Mouse (Mus musculus) intestine, embryonic 16.5 days (tissue): Measurements from ENCODE around the gene Slc9a3r2. TPM values are rescaled to one million over a fixed set of nuclear protein-coding genes. Genes with fewer than 3 reads are reported as not detected.
A peak's percentile ranks its signal among the peaks of the same experiment; 100 is the strongest.

Experiments used
- ATAC-seq: fragments of 200-750 bp; cut with Nextera tagmentation; 2 replicates; pipeline ENCODE4 v1.8.0; 2017; ENCODE audit warnings: moderate TSS enrichment, moderate library complexity
- H3K27ac ChIP-seq: fragments of 300-500 bp; sonication (generic); 2 replicates; pipeline ENCODE4 v1.5.1; 2014; ENCODE audit warnings: mild to moderate bottlenecking, low read length
- H3K27me3 ChIP-seq: fragments of 300-500 bp; sonication (generic); replicated peaks from 2 replicates; pipeline ENCODE4 v1.6.1; 2014; ENCODE audit warnings: low read length, control low read depth, mixed read lengths; ENCODE audit not compliant: control insufficient read depth, insufficient read depth
- H3K36me3 ChIP-seq: fragments of 300-500 bp; sonication (generic); 2 replicates; pipeline ENCODE4 v1.6.1; 2014; ENCODE audit warnings: low read length, control low read depth; ENCODE audit not compliant: control insufficient read depth, insufficient read depth
- H3K4me1 ChIP-seq: fragments of 300-500 bp; sonication (generic); 2 replicates; pipeline ENCODE4 v1.6.1; 2014; ENCODE audit warnings: low read length, control low read depth, mixed read lengths; ENCODE audit not compliant: control insufficient read depth, insufficient read depth
- H3K4me2 ChIP-seq: fragments of 300-500 bp; sonication (generic); 2 replicates; pipeline ENCODE4 v1.6.1; 2014; ENCODE audit warnings: low read depth, low read length, control low read depth
- H3K4me3 ChIP-seq: fragments of 300-500 bp; sonication (generic); 2 replicates; pipeline ENCODE4 v1.5.1; 2014; ENCODE audit warnings: mild to moderate bottlenecking, low read length
- H3K9ac ChIP-seq: fragments of 300-500 bp; sonication (generic); 2 replicates; pipeline ENCODE4 v1.6.1; 2014; ENCODE audit warnings: low read depth, low read length
- H3K9me3 ChIP-seq: fragments of 300-500 bp; sonication (generic); 2 replicates; pipeline ENCODE4 v1.6.1; 2016; ENCODE audit warnings: low read length, control low read depth; ENCODE audit not compliant: control insufficient read depth
- WGBS: fragments of 180-500 bp; shearing (Covaris S2); extraction: QIAGEN DNeasy Blood & Tissue Kit; methylation state at CpG from one replicate; pipeline ENCODE4 v1.1.7; 2014; 5-methylcytosine and 5-hydroxymethylcytosine counted together
- polyA plus RNA-seq: library from polyadenylated mRNA; unstranded; fragments of >200 nt; fragmentation: Nextera tagmentation; extraction: Ambion mirVana; gene quantifications from 2 replicates; pipeline ENCODE4 v1.2.1, GENCODE M21; 2015

Slc9a3r2 gene
- polyA plus RNA-seq, 1 experiment from 2014 or later, result 38.6 TPM

DNA sequence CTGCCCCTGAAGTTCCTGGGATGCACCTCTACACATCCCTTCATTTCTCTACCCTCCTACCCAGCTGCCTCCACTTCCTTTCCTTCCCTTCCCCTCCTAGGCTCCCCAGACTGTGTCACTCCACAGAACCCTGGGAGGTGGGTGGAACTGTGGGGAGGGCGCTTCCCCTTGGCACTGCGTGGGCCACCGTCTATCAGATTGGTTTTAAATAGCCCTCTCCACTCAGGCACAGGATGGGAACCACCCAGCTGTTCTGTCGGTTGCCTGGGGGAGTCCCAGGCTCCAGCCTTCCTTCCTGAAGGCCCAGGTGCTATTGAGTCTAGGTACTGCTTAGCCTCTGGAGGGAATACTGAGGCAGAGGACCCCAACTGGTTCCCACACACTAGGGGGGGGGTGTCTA lies 15.1 kb downstream of the Slc9a3r2 start:
- no peak overlapping the region for H3K9ac ChIP-seq
- H3K4me2 ChIP-seq, result no peak overlapping the region
- no peak for ATAC-seq
- H3K27me3 ChIP-seq, result no peaks in the 10 kb centered on the region
- no peaks in the 10 kb centered on the region for H3K9me3 ChIP-seq
- H3K4me1 ChIP-seq, result peaks cover 27% of the 10 kb centered on the region; the same call in 1 of the 2 replicates
- H3K36me3 ChIP-seq, result no peaks in the 10 kb centered on the region
- WGBS, result 80% methylated on average over 4 of the region's 4 CpGs
- no peak overlapping the region for H3K4me3 ChIP-seq
- no peak overlapping the region for H3K27ac ChIP-seq

DNA sequence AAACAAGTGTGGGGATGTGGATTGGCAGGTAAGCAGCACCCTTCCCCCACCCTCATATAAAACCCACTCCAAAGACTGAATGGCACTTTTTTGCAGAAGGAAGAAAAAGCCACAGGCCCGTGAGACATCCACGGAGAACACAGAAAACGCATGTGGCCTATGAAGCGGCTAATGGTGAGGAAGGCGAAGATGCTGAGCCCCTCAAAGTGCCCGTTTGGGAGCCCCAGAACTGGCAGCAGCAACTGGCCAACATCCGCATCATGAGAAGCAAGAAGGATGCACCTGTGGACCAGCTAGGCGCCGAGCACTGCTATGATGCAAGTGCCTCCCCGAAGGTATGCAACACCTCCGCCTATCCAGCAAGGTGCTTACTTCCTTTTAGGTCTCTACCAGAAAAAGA lies 16.3 kb downstream of the Slc9a3r2 start:
- H3K4me3 ChIP-seq, result no peak overlapping the region
- H3K9ac ChIP-seq, result 0 out of 2 replicates have a peak overlapping the region, but pooled peaks have one; percentile 10
- no peaks in the 10 kb centered on the region; the same call in 1 of the 2 replicates for H3K36me3 ChIP-seq
- 94% methylated on average over 11 of the region's 11 CpGs for WGBS
- H3K4me1 ChIP-seq, result peaks cover 18% of the 10 kb centered on the region; the same call in 1 of the 2 replicates
- H3K27ac ChIP-seq, result no peak overlapping the region
- H3K9me3 ChIP-seq, result no peaks in the 10 kb centered on the region
- no peaks in the 10 kb centered on the region for H3K27me3 ChIP-seq
- H3K4me2 ChIP-seq, result no peak overlapping the region
- no peak for ATAC-seq

DNA sequence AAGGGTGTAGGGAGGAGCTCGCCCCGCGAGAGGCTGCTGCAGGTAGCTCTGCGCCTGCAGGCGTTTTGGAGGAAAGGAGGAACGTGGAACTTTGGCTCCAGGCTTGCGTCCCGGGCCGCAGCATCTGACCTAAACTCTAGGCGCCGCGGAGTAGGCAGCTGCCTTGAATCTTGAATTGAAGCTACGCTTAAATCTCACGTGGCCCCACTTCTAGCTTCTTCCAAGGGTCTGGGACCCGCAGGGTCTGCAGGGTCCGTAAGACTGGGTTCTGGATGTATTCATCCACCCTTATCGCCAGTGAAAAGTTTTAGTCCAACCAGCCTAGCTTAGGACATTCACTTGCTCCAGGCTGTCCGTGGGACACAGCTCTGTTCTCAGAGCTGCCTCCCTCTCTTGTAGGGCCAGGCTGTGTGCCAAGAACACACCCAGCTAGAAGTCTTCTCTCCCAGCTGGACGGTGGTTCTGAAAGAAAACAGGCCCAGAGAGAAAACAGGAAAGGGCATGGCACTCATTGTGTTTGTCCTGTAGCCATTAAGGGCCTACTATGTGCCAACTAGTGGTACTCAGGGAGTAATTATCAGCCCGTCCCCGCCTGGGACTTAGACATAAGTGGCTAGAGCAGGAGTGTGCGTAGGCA lies 17.2 kb downstream of the Slc9a3r2 start:
- Histone ChIP-seq H3K36me3 (no peaks in the 10 kb centered on the region; the same call in 1 of the 2 replicates), H3K9me3 (no peaks in the 10 kb centered on the region)
- WGBS, result 10% methylated on average over 22 of the region's 22 CpGs

DNA sequence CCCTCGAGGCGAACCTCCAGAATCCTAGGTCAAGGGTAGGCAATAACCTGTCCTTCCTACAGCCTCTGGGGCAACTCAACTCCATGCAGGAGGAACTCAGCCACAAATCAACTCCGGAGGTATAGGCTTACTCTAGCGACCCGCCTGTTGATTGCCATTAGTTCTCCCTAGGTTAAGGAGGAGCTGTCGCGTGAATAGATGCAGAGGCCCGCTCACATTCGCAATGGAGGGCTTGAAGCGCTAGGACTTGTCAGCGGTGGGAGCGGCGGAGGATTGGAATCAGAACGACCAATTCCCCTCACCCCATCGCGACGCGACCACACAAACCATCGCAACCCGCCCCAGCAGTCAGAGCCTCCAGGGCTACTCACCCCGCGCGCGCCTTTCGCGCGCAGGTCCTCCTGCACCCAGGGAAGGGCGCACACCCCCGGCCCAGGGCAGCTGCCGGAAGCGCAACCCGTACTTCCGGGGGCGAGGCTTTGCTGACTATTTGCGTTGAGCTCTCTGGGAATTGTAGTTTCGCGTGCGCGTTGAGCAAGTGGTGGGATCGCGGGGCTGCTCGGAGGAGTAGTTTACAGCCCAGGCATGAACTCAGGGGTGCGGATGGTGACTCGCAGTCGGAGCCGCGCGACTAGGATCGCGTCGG lies 17.8 kb downstream of the Slc9a3r2 start, which contains the start of the genes Tsc2 and Nthl1:
TSS of gene Tsc2 (minus strand) at position 464 of the 646 bp plus-strand sequence.
TSS of gene Nthl1 (plus strand) at position 514 of the 646 bp plus-strand sequence.
- H3K4me1 ChIP-seq, result peaks cover 15% of the 10 kb centered on the region; the same call in 1 of the 2 replicates
- peak within 1 kb of the TSS; percentile 83 for H3K9ac ChIP-seq
- H3K27me3 ChIP-seq, result no peaks in the 10 kb centered on the region
- H3K36me3 ChIP-seq, result no peaks in the 10 kb centered on the region; the same call in 1 of the 2 replicates
- no peaks in the 10 kb centered on the region for H3K9me3 ChIP-seq
- H3K4me3 ChIP-seq, result peak within 1 kb of the TSS; percentile 75
- peak within 1 kb of the TSS; percentile 80 for H3K27ac ChIP-seq
- H3K4me2 ChIP-seq, result peak within 1 kb of the TSS; percentile 84
- ATAC-seq, result peak; percentile 89
- WGBS, result 1% methylated on average over 51 of the region's 51 CpGs

More for the DNA sequence above, 17.2 kb downstream of the Slc9a3r2 start:
- Histone ChIP-seq H3K27ac (peak overlapping the region; percentile 80), H3K9ac (peak overlapping the region; percentile 83), H3K4me2 (peak overlapping the region; percentile 84), H3K4me1 (peaks cover 15% of the 10 kb centered on the region; the same call in 1 of the 2 replicates), H3K4me3 (peak overlapping the region; percentile 75), H3K27me3 (no peaks in the 10 kb centered on the region)
- ATAC-seq, result peak; percentile 56

DNA sequence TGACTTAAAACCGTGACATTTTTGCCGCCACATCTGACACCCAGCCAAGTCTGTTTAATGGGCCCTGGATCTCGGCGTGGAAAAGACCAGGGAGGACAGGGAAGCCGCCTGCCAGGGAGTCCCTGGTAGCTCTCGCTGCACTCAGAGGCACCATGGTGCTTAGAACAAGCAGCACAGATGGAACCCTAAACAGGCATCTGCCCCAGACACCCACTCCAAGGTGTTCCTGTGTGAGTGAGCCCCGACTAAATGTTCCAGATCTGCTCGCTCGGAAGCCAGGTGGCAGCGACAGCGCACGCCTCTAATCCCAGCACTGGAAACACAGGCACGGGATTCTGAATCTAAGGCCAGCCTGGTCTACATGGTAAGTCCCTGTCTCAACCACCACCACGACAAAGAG lies 20.1 kb downstream of the Slc9a3r2 start:
- H3K36me3 ChIP-seq, result peaks cover 4% of the 10 kb centered on the region; the same call in 1 of the 2 replicates
- WGBS, result 87% methylated on average over 14 of the region's 14 CpGs

DNA sequence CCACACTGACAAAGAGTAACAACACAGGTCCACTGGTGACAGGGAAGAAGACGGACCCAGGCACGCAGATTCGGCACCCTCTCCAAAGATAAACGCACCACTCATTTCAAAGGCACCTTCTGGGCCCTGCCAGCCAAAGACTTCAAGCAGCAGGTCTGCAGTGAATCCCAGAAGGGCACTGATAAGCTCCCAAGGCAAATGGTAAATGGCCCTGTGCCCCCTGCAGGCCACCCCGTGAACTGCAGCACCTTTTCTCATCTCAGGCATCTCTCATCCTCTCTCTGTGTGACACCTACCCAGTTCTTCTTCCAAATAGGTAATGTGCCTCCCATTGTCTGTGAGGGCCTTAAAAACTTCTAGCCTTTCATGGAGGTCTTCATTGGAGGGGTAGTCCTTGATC lies 21.5 kb downstream of the Slc9a3r2 start:
- ATAC-seq, result no peak
- Histone ChIP-seq H3K4me2 (no peak overlapping the region), H3K4me3 (no peak overlapping the region), H3K9ac (no peak overlapping the region), H3K9me3 (no peaks in the 10 kb centered on the region), H3K4me1 (peaks cover 12% of the 10 kb centered on the region; the same call in 1 of the 2 replicates), H3K27ac (no peak overlapping the region), H3K36me3 (peaks cover 4% of the 10 kb centered on the region; the same call in 1 of the 2 replicates), H3K27me3 (no peaks in the 10 kb centered on the region)
- 44% methylated on average over 5 of the region's 5 CpGs for WGBS

More for the DNA sequence above, 20.1 kb downstream of the Slc9a3r2 start:
- Histone ChIP-seq H3K4me3 (no peak overlapping the region), H3K9ac (no peak overlapping the region), H3K4me1 (peaks cover 15% of the 10 kb centered on the region; the same call in 1 of the 2 replicates), H3K9me3 (no peaks in the 10 kb centered on the region), H3K4me2 (no peak overlapping the region), H3K27me3 (no peaks in the 10 kb centered on the region), H3K27ac (no peak overlapping the region)
- no peak for ATAC-seq

DNA sequence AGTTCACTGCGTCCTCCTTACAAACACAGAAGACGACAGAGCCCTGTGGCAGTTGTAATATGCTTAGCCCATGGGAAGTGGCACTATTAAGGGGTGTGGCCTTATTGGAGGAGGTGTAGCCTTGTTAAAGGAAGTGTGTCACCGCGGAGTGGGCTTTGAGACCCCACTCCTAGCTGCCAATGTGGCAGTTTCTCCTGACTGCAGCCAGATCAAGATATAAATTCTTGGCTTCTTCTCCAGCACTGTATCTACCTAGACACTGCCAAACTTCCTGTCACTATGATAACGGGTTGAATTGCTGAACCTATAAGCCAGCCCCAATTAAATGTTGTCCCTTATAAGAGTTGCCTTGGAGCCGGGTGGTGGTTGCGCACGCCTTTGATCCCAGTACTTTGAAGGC lies 24.7 kb downstream of the Slc9a3r2 start:
- Histone ChIP-seq H3K27me3 (no peaks in the 10 kb centered on the region), H3K4me1 (no peaks in the 10 kb centered on the region), H3K4me3 (no peak overlapping the region), H3K9ac (no peak overlapping the region), H3K27ac (no peak overlapping the region), H3K36me3 (peaks cover 16% of the 10 kb centered on the region; the same call in 1 of the 2 replicates), H3K9me3 (no peaks in the 10 kb centered on the region), H3K4me2 (no peak overlapping the region)
- WGBS, result 89% methylated on average over 8 of the region's 8 CpGs
- no peak for ATAC-seq

DNA sequence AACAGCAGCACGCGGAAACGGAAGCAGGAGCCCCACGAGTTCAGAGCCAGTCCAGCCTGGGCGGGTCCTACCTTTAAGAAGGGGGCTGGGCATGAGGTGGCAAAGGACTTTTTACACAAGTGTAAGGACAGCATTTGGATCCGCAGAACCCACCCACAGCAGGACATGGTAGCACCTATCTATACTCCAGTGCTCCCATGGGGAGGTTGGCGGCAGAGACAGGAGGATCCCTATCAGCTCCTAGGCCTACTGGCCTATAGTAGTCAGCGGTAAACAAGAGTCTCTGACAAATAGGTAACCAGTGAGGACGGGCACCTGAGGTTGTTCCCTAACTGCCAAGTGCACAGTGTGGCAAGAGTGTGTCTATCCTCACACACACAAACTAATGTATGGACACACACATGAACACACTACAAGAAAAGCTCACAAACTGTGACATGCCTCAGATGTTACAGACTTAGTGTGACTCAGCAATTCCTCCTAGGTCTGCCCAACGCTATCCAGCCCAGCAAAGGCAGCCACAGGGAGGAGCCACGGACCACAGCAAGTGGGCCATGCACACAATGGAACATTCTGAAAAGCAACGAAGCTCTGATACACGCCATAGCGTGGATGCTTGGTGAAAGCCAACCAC lies 32.4 kb downstream of the Slc9a3r2 start:
- peaks cover 21% of the 10 kb centered on the region for H3K36me3 ChIP-seq
- no peaks in the 10 kb centered on the region for H3K4me1 ChIP-seq
- 85% methylated on average over 14 of the region's 14 CpGs for WGBS
- no peak overlapping the region for H3K4me2 ChIP-seq
- H3K27me3 ChIP-seq, result no peaks in the 10 kb centered on the region
- peak; percentile 52; the same call in 1 of the 2 replicates for ATAC-seq
- no peak overlapping the region for H3K9ac ChIP-seq
- no peak overlapping the region for H3K4me3 ChIP-seq
- H3K27ac ChIP-seq, result no peak overlapping the region
- no peaks in the 10 kb centered on the region for H3K9me3 ChIP-seq

DNA sequence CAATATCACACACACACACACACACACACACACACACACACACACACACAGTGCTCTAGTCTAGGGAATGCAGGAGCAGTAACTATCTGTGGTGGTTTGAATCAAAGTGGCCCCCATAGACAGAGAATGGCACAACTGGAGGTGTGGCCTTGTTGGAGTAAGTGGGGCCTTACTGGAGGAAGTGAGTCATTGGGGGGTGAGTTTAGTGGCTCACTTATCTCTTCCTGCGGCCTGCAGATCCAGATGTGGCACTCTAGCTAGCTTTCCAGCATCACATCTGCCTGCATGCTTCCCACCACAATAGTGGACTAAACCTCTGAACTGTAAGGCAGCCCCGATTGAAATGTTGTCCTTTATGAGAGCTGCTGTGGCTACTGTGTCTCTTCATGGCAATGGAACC lies 39.4 kb downstream of the Slc9a3r2 start:
- WGBS, result 66% methylated on average over 2 of the region's 2 CpGs

More for the DNA sequence above, 39.4 kb downstream of the Slc9a3r2 start:
- Histone ChIP-seq H3K9me3 (no peaks in the 10 kb centered on the region), H3K4me2 (no peak overlapping the region), H3K4me1 (no peaks in the 10 kb centered on the region), H3K4me3 (no peak overlapping the region), H3K9ac (no peak overlapping the region), H3K27me3 (no peaks in the 10 kb centered on the region), H3K27ac (no peak overlapping the region), H3K36me3 (peaks cover 9% of the 10 kb centered on the region)
- no peak for ATAC-seq
